Mouse (Mus musculus) liver, embryonic 11.5 days (tissue): ENCODE results near the gene 2410004P03Rik. TPM values are rescaled to one million over a fixed set of nuclear protein-coding genes. Genes with fewer than 3 reads are reported as not detected.

Experiments
- ATAC-seq: fragments of 200-750 bp; cut with Nextera tagmentation; replicated peaks from 2 replicates; pipeline ENCODE4 v1.8.0; 2017; ENCODE audit warnings: moderate number of reproducible peaks, mild to moderate bottlenecking, moderate TSS enrichment, moderate library complexity; ENCODE audit not compliant: low FRiP score
- DNase-seq: peaks from one replicate; pipeline ENCODE4 v3.0.0-alpha.2; 2017; ENCODE audit warnings: low spot score
- H3K27ac ChIP-seq: fragments of 300-500 bp; sonication (generic); 2 replicates; pipeline ENCODE4 v1.5.1; 2014; ENCODE audit warnings: mild to moderate bottlenecking, low read depth, low read length, control low read depth
- H3K27me3 ChIP-seq: fragments of 300-500 bp; sonication (generic); replicated peaks from 2 replicates; pipeline ENCODE4 v1.6.1; 2014; ENCODE audit warnings: low read length, mixed read lengths; ENCODE audit not compliant: control insufficient read depth, insufficient read depth
- H3K36me3 ChIP-seq: fragments of 300-500 bp; sonication (generic); 2 replicates; pipeline ENCODE4 v1.6.1; 2014; ENCODE audit warnings: mild to moderate bottlenecking, low read length, moderate library complexity, mixed read lengths; ENCODE audit not compliant: control insufficient read depth, insufficient read depth
- H3K4me1 ChIP-seq: fragments of 300-500 bp; sonication (generic); replicated peaks from 2 replicates; pipeline ENCODE4 v1.6.1; 2014; ENCODE audit warnings: low read length, mixed read lengths; ENCODE audit not compliant: control insufficient read depth, insufficient read depth
- H3K4me2 ChIP-seq: fragments of 300-500 bp; sonication (generic); 2 replicates; pipeline ENCODE4 v1.6.1; 2014; ENCODE audit warnings: mild to moderate bottlenecking, control low read depth, moderate library complexity
- H3K4me3 ChIP-seq: fragments of 300-500 bp; sonication (generic); 2 replicates; pipeline ENCODE4 v1.5.1; 2014; ENCODE audit warnings: low read depth, low read length, control low read depth
- H3K9ac ChIP-seq: fragments of 300-500 bp; sonication (generic); 2 replicates; pipeline ENCODE4 v1.6.1; 2014; ENCODE audit warnings: low read depth, low read length, control low read depth
- H3K9me3 ChIP-seq: fragments of 300-500 bp; sonication (generic); 2 replicates; pipeline ENCODE4 v1.6.1; 2016; ENCODE audit warnings: low read length, inconsistent platforms, mixed read lengths; ENCODE audit not compliant: control insufficient read depth
- WGBS: fragments of 180-500 bp; shearing (Covaris S2); extraction: QIAGEN DNeasy Blood & Tissue Kit; methylation state at CpG from one replicate; pipeline ENCODE4 v1.1.7; 2014; 5-methylcytosine and 5-hydroxymethylcytosine counted together
- polyA plus RNA-seq: library from polyadenylated mRNA; unstranded; fragments of >200 nt; fragmentation: Nextera tagmentation; extraction: Ambion mirVana; gene quantifications from 2 replicates; pipeline ENCODE4 v1.2.1, GENCODE M21; 2014

2410004P03Rik gene
- 0.11 and 0.40 TPM in 2 replicates for polyA plus RNA-seq

DNA sequence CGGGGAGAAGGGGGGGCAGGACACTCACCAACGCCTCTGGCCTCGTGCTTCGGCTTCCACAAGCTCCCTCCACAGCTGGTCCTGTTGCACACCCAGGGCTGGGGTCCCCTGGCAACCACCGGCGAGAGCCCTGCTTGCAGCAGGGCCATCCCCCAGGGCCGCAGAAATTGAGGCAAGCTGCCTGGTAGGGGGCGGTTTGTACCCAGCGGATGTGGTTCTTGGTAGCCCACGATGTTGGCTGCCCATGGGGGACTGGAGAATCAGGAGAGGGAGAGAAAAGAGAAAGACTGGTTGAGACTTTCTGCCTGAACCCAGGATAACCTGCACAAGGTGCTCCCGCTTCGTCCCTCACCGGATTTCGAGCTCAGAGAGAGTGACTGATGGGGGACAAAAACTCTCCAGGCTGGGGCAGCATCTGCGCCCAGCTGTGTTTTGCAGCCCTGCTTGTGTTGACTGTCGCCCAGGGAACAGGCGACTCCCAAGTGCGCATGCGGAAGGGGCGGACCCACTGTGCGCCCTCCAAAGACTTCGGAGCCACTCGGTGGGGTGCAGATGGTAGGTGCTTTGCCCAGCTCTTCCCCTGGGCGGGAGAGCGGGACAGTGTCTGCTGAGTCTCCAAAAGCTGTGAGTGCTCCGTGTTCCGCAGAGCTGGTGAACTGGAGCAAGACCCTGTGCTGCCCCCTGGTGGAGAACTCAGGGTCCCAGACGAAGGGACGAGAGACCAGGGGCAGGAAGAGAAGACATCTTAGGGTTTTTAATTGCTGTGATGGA lies at the start of gene 2410004P03Rik:
2410004P03Rik (minus strand) TSS at position 628 of the 771 bp plus-strand sequence.
- no peaks in the 10 kb centered on the region for H3K9me3 ChIP-seq
- H3K36me3 ChIP-seq, result no peaks in the 10 kb centered on the region
- H3K27me3 ChIP-seq, result no peaks in the 10 kb centered on the region
- no peak within 1 kb of the TSS for H3K27ac ChIP-seq
- DNase-seq (peak; percentile 83), ATAC-seq (peak; percentile 70)
- 0 out of 2 replicates have a peak, but pooled peaks cover 6% of the 10 kb centered on the region for H3K4me1 ChIP-seq
- H3K9ac ChIP-seq, result peak within 1 kb of the TSS; percentile 10; the same call in 1 of the 2 replicates
- H3K4me2 ChIP-seq, result peak within 1 kb of the TSS; percentile 66
- peak within 1 kb of the TSS; percentile 45 for H3K4me3 ChIP-seq
- 7% methylated on average over 29 of the region's 29 CpGs for WGBS

GRCm38 (mm10) chr12:17061183-17061722 lies 49.7 kb upstream of the 2410004P03Rik start:
- Histone ChIP-seq H3K4me1 (no peaks in the 10 kb centered on the region), H3K9ac (no peak overlapping the region), H3K4me3 (no peak overlapping the region), H3K4me2 (no peak overlapping the region), H3K27ac (no peak overlapping the region), H3K36me3 (no peaks in the 10 kb centered on the region), H3K27me3 (no peaks in the 10 kb centered on the region), H3K9me3 (no peaks in the 10 kb centered on the region)
- no peak for DNase-seq
- WGBS, result 61% methylated on average over 7 of the region's 7 CpGs
- no peak for ATAC-seq

DNA sequence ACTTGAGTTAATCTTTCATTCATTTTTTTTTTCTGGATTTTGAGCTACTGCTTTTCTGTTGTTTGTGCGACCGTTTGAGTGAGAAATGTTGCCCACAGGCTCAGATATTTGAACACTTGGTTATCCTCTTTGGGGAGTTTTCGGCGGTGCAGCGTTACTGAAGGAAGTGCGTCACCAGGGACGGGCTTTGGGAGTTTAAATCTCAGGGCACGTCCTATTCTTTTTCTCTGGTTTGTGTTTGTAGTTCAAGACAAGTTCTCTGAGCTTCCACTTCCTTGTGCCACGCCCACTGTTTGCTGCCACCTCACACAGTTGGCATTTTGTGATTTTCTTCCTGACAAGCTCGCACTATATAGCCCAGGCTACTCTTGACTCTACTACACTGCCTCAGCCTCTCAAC lies 47.0 kb upstream of the 2410004P03Rik start:
- H3K4me2 ChIP-seq, result no peak overlapping the region
- H3K27ac ChIP-seq, result no peak overlapping the region
- no peak overlapping the region for H3K9ac ChIP-seq
- DNase-seq, result no peak
- no peak overlapping the region for H3K4me3 ChIP-seq
- WGBS, result 70% methylated on average over 10 of the region's 10 CpGs
- no peaks in the 10 kb centered on the region for H3K36me3 ChIP-seq
- no peaks in the 10 kb centered on the region for H3K4me1 ChIP-seq
- no peak for ATAC-seq
- H3K27me3 ChIP-seq, result no peaks in the 10 kb centered on the region
- H3K9me3 ChIP-seq, result no peaks in the 10 kb centered on the region

- Histone ChIP-seq H3K4me3 (no peak overlapping the region), H3K4me1 (no peaks in the 10 kb centered on the region), H3K27ac (no peak overlapping the region), H3K4me2 (no peak overlapping the region), H3K9me3 (no peaks in the 10 kb centered on the region), H3K27me3 (no peaks in the 10 kb centered on the region), H3K9ac (no peak overlapping the region), H3K36me3 (no peaks in the 10 kb centered on the region)
- WGBS, result 74% methylated on average over 8 of the region's 8 CpGs
- DNase-seq (no peak), ATAC-seq (no peak)
These were observed 45.6 kb upstream of the 2410004P03Rik start for GRCm38 (mm10) chr12:17057110-17057509.

DNA sequence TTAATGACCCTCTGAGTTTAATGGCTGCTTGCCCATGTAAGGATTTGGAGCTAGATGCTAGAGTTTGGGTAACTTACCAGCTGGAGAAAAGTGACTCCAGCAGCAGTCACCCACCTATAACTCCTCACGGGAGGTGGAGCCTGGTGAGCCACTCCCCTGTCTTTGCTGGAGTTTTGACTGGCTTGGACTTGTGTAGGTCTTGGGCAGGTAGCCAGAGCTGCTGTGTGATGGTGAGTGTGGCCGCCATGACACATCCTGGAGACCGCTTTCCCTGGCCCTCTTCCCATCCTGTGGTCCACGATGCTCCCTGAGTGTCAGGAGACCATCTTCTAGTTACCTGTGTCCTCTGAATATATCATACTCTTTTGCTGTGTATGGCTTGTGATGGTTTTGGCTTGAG lies 44.2 kb upstream of the 2410004P03Rik start:
- Histone ChIP-seq H3K9me3 (no peaks in the 10 kb centered on the region), H3K4me1 (no peaks in the 10 kb centered on the region), H3K36me3 (no peaks in the 10 kb centered on the region), H3K27ac (no peak overlapping the region), H3K9ac (no peak overlapping the region), H3K4me2 (no peak overlapping the region), H3K4me3 (no peak overlapping the region), H3K27me3 (no peaks in the 10 kb centered on the region)
- DNase-seq, result no peak
- 86% methylated on average over 4 of the region's 4 CpGs for WGBS
- ATAC-seq, result no peak

DNA sequence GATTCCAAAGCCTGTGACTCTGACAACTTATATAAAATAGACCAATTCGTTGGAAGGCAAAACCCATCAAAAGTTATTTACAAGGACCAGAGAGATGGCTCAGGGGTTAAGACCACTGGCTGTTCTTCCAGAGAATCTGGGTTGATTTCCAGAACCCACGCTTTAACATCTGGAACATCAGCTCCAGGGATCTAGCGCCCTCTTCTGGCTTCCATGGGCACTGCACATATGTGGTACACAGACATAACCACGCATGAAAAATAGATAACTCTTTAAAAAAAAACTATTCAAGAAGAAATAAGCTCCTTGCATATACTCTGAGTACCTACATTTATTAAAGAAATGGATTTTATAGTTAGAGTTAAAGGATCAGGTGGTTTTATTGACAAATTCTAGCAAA lies 43.2 kb upstream of the 2410004P03Rik start:
- no peaks in the 10 kb centered on the region for H3K36me3 ChIP-seq
- no peaks in the 10 kb centered on the region for H3K4me1 ChIP-seq
- no peak for DNase-seq
- H3K9me3 ChIP-seq, result no peaks in the 10 kb centered on the region
- ATAC-seq, result no peak
- H3K4me3 ChIP-seq, result no peak overlapping the region
- no peak overlapping the region for H3K27ac ChIP-seq
- no peak overlapping the region for H3K4me2 ChIP-seq
- H3K27me3 ChIP-seq, result no peaks in the 10 kb centered on the region
- H3K9ac ChIP-seq, result no peak overlapping the region
- WGBS, result 41% methylated on average over 4 of the region's 4 CpGs

GRCm38 (mm10) chr12:17052673-17053072 lies 41.1 kb upstream of the 2410004P03Rik start:
- Histone ChIP-seq H3K27me3 (no peaks in the 10 kb centered on the region), H3K4me3 (no peak overlapping the region), H3K4me2 (no peak overlapping the region), H3K9ac (no peak overlapping the region), H3K9me3 (no peaks in the 10 kb centered on the region), H3K4me1 (no peaks in the 10 kb centered on the region), H3K27ac (no peak overlapping the region), H3K36me3 (no peaks in the 10 kb centered on the region)
- DNase-seq (no peak), ATAC-seq (no peak)
- 64% methylated on average over 2 of the region's 2 CpGs for WGBS

- no peak for DNase-seq
- H3K4me3 ChIP-seq, result no peak overlapping the region
- H3K9me3 ChIP-seq, result no peaks in the 10 kb centered on the region
- H3K27me3 ChIP-seq, result no peaks in the 10 kb centered on the region
- WGBS, result 53% methylated on average over 4 of the region's 4 CpGs
- H3K9ac ChIP-seq, result no peak overlapping the region
- no peaks in the 10 kb centered on the region for H3K4me1 ChIP-seq
- H3K36me3 ChIP-seq, result no peaks in the 10 kb centered on the region
- H3K27ac ChIP-seq, result no peak overlapping the region
- ATAC-seq, result no peak
- H3K4me2 ChIP-seq, result no peak overlapping the region
These were observed 39.5 kb upstream of the 2410004P03Rik start for GRCm38 (mm10) chr12:17051057-17051456.

DNA sequence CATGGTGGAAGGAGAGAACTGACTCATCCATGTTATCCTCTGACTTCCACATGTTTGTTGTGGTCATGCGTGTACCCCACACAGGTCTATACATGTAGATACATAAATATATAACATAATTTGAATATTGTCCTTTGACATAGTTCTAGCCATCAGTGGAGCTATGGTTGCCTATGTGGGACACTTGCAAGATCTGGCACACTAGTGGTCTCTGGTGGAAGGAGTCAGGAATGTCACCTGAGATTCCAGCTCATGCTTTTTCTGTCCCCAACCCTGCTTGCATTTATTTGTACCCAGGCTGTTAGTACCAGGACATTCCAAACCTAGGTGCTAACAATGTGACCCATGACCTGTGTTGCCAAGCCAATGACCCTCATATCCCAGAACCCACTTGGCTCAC lies 38.3 kb upstream of the 2410004P03Rik start:
- ATAC-seq (no peak), DNase-seq (no peak)
- Histone ChIP-seq H3K4me1 (no peaks in the 10 kb centered on the region), H3K9ac (no peak overlapping the region), H3K4me3 (no peak overlapping the region), H3K36me3 (no peaks in the 10 kb centered on the region), H3K27me3 (no peaks in the 10 kb centered on the region), H3K4me2 (no peak overlapping the region), H3K27ac (no peak overlapping the region), H3K9me3 (no peaks in the 10 kb centered on the region)
- 92% methylated on average over 1 of the region's 1 CpGs for WGBS
